Mouse (Mus musculus): ENCODE results near the gene Nit1.
A peak's percentile ranks its signal among the peaks of the same experiment; 100 is the strongest.

Gene Nit1

GRCm38 (mm10) chr1:171293906-171294297, 51.5 kb downstream of the Nit1 start:
- peak; percentile 34 for DNase-seq (ENCODE audit: low spot score)

GRCm38 (mm10) chr1:171293351-171293750, 52.1 kb downstream of the Nit1 start:
- no peak for DNase-seq (ENCODE audit: low spot score)

GRCm38 (mm10) chr1:171288328-171288727, 57.1 kb downstream of the Nit1 start:
- DNase-seq (ENCODE audit: low spot score), result no peak

All from testis, postnatal 10 days (tissue).